Mouse (Mus musculus) neural tube, embryonic 12.5 days (tissue): ENCODE measurements around the gene Cep112. TPM values are rescaled to one million over a fixed set of nuclear protein-coding genes. Genes with fewer than 3 reads are reported as not detected.

ENCODE experiments used
- ATAC-seq: fragments of 200-750 bp; cut with Nextera tagmentation; 2 replicates; pipeline ENCODE4 v1.8.0; 2017; ENCODE audit warnings: low read depth, mild to moderate bottlenecking, moderate TSS enrichment, moderate library complexity; ENCODE audit not compliant: low FRiP score
- H3K27ac ChIP-seq: fragments of 300-500 bp; sonication (generic); 2 replicates; pipeline ENCODE4 v1.5.1; 2016
- H3K27me3 ChIP-seq: fragments of 300-500 bp; sonication (generic); replicated peaks from 2 replicates; pipeline ENCODE4 v1.6.1; 2016; ENCODE audit warnings: mild to moderate bottlenecking
- H3K36me3 ChIP-seq: fragments of 300-500 bp; sonication (generic); 2 replicates; pipeline ENCODE4 v1.6.1; 2016; ENCODE audit warnings: mild to moderate bottlenecking
- H3K4me1 ChIP-seq: fragments of 300-500 bp; sonication (generic); 2 replicates; pipeline ENCODE4 v1.6.1; 2016
- H3K4me2 ChIP-seq: fragments of 300-500 bp; sonication (generic); replicated peaks from 2 replicates; pipeline ENCODE4 v1.6.1; 2016; ENCODE audit warnings: mild to moderate bottlenecking
- H3K4me3 ChIP-seq: fragments of 300-500 bp; sonication (generic); 2 replicates; pipeline ENCODE4 v1.5.1; 2016
- H3K9ac ChIP-seq: fragments of 300-500 bp; sonication (generic); 2 replicates; pipeline ENCODE4 v1.6.1; 2016; ENCODE audit warnings: mild to moderate bottlenecking
- H3K9me3 ChIP-seq: fragments of 300-500 bp; sonication (generic); 2 replicates; pipeline ENCODE4 v1.6.1; 2016; ENCODE audit warnings: mild to moderate bottlenecking
- WGBS: fragments of 180-500 bp; shearing (Covaris S2); methylation state at CpG from one replicate; pipeline ENCODE4 v1.1.7; 2016; 5-methylcytosine and 5-hydroxymethylcytosine counted together
- polyA plus RNA-seq: library from polyadenylated mRNA; unstranded; fragments of >200 nt; fragmentation: Nextera tagmentation; extraction: Ambion mirVana; gene quantifications from 2 replicates; pipeline ENCODE4 v1.2.1, GENCODE M21; 2016

The Cep112 gene
- polyA plus RNA-seq, 1 experiment from 2014 or later, result 10.7 TPM

DNA sequence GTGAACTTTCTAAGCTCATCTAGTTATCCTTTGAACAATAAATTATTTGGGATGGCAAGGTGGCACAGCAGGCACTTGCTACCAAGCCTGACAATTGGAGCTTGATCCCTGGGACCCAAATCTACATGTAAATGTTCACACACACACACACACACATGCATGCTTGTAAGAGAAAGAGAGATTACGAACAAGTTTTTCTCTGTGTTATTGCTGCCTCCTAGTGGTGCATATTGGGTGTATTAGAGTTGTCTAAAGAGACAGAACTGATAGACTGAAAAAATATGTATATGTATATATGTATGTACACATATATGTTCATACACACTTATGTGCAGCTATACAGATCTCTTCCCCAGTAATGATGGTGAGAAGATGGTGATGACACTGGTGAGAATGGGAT is 6.5 kb upstream of the Cep112 start:
- H3K4me1 ChIP-seq, result 0 out of 2 replicates have a peak, but pooled peaks cover 4% of the 10 kb centered on the region
- no peaks in the 10 kb centered on the region for H3K36me3 ChIP-seq
- ATAC-seq, result no peak
- no peaks in the 10 kb centered on the region for H3K9me3 ChIP-seq
- H3K4me3 ChIP-seq, result no peak overlapping the region
- H3K27ac ChIP-seq, result no peak overlapping the region
- no peak overlapping the region for H3K9ac ChIP-seq
- H3K4me2 ChIP-seq, result no peak overlapping the region
- 54% methylated on average over 1 of the region's 1 CpGs for WGBS
- H3K27me3 ChIP-seq, result peaks cover 5% of the 10 kb centered on the region; the same call in 1 of the 2 replicates

DNA sequence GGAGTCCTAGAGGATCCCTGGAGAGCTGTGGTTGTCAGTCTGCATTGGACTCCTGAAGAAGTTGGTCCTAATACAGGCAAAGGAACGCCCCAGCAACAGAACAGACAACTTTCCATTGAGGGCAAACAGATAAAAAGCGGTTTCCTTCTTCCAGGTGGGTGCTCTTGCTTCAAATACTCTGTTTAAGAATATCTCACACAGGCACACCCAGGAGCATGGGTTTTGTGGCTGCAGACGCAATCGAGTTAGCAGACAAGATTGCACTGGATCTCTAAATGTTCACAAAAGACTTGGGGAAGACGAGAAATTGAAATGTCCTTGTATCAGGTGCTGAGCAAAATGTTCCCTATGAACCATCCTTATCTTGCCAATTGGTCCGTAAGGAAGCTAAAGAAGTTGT is 5.8 kb upstream of the Cep112 start:
- no peak overlapping the region for H3K4me2 ChIP-seq
- ATAC-seq, result no peak
- peaks cover 5% of the 10 kb centered on the region; the same call in 1 of the 2 replicates for H3K27me3 ChIP-seq
- no peak overlapping the region for H3K27ac ChIP-seq
- 88% methylated on average over 6 of the region's 6 CpGs for WGBS
- no peak overlapping the region for H3K9ac ChIP-seq
- no peaks in the 10 kb centered on the region for H3K9me3 ChIP-seq
- H3K4me3 ChIP-seq, result no peak overlapping the region
- 0 out of 2 replicates have a peak, but pooled peaks cover 6% of the 10 kb centered on the region for H3K4me1 ChIP-seq
- H3K36me3 ChIP-seq, result no peaks in the 10 kb centered on the region

DNA sequence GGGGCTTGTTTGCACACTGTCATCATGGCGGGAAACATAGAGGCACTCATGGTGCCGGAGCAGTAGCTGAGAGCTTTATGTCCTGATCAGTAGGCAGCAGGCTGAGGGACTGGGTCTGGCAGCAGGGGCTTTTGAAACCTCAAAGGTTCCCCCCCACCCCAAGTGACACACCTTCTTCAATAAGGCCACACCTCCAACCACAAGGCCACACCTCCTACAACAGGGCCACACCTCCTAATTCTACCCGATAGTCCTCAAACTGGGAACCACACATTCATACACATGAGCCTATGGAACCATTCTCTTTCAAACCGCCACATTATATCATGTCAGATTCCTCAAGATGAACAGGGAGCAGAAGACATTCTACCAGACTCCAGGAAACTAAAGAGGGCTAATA is 4.2 kb upstream of the Cep112 start:
- Histone ChIP-seq H3K4me2 (no peak overlapping the region), H3K9me3 (no peaks in the 10 kb centered on the region), H3K4me1 (0 out of 2 replicates have a peak, but pooled peaks cover 11% of the 10 kb centered on the region), H3K4me3 (no peak overlapping the region), H3K36me3 (no peaks in the 10 kb centered on the region), H3K9ac (no peak overlapping the region), H3K27me3 (peaks cover 5% of the 10 kb centered on the region; the same call in 1 of the 2 replicates), H3K27ac (no peak overlapping the region)
- WGBS, result 69% methylated on average over 4 of the region's 4 CpGs
- ATAC-seq, result no peak

DNA sequence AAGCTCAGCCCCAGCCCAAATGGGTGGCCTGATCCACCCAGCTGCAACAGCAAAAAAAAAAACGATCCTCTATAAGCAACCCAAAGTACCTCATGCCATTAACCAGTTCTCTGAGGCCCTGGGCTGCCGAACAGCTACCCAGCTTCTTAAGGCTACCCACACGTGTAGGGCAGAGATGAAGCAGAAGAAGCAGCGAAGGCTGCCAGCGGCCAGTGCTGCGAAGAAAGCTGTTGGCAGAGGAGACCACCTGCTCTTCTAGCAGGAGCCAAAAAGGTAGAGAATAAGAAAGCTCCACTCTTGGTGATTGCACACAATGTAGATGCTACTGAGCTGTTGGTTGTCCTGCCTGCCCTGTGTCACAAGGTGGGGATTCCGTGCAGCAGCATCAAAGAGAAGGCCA is 1.8 kb upstream of the Cep112 start:
- Histone ChIP-seq H3K4me2 (peak overlapping the region; percentile 74; the same call in 1 of the 2 replicates), H3K4me1 (0 out of 2 replicates have a peak, but pooled peaks cover 11% of the 10 kb centered on the region), H3K27ac (no peak overlapping the region), H3K27me3 (peaks cover 5% of the 10 kb centered on the region; the same call in 1 of the 2 replicates), H3K9me3 (no peaks in the 10 kb centered on the region), H3K36me3 (no peaks in the 10 kb centered on the region), H3K4me3 (no peak overlapping the region), H3K9ac (no peak overlapping the region)
- no peak for ATAC-seq
- 56% methylated on average over 7 of the region's 7 CpGs for WGBS

DNA sequence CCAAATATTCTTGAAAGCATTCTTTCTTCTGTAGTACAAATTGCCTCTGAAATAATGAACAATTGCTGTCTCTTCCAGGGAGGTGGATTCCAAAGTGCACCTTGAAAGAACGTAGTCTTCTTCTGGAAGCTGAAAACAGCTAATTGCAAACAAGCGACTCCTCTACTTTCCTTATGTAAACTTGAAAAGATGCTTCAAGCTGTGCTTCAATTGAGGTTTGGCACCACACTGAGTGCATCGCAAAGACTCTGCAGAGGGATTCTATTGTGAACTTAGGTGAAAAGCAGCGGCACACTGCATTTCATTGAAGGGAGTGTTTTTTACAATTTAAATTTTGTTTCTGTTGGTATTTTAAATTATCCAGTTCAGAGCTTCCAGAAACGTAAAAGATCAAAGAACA is 881 bp upstream of the Cep112 start:
- H3K27ac ChIP-seq, result no peak overlapping the region
- H3K4me3 ChIP-seq, result peak overlapping the region; percentile 64
- H3K9ac ChIP-seq, result no peak overlapping the region
- no peaks in the 10 kb centered on the region for H3K9me3 ChIP-seq
- 0 out of 2 replicates have a peak, but pooled peaks cover 11% of the 10 kb centered on the region for H3K4me1 ChIP-seq
- peaks cover 5% of the 10 kb centered on the region; the same call in 1 of the 2 replicates for H3K27me3 ChIP-seq
- H3K36me3 ChIP-seq, result no peaks in the 10 kb centered on the region
- no peak for ATAC-seq
- H3K4me2 ChIP-seq, result peak overlapping the region; percentile 74
- under 1% methylated on average over 5 of the region's 5 CpGs for WGBS

DNA sequence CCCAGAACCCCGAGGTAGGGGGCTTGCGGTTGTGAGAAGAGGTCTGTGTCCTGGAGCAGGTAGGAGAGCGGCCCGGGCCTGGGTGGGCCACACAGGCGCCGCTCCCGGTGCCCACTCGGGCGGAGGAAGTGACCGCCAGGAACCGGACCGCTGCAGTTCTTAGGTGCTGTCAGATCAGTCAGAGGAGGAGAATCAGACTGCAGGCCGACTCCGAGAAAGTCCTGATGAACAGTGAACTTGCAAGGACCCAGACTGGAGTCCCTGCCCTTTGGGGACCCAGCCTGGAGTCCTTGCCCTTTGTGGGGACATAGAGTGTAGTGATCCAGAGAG is 565 bp downstream of the Cep112 start:
- 8% methylated on average over 14 of the region's 14 CpGs for WGBS
- H3K9me3 ChIP-seq, result no peaks in the 10 kb centered on the region
- H3K4me1 ChIP-seq, result 0 out of 2 replicates have a peak, but pooled peaks cover 11% of the 10 kb centered on the region
- peak overlapping the region; percentile 74 for H3K4me2 ChIP-seq
- ATAC-seq, result peak; percentile 68
- peak overlapping the region; percentile 64 for H3K4me3 ChIP-seq
- H3K27ac ChIP-seq, result no peak overlapping the region
- H3K27me3 ChIP-seq, result peaks cover 5% of the 10 kb centered on the region; the same call in 1 of the 2 replicates
- no peaks in the 10 kb centered on the region for H3K36me3 ChIP-seq
- H3K9ac ChIP-seq, result peak overlapping the region; percentile 72

DNA sequence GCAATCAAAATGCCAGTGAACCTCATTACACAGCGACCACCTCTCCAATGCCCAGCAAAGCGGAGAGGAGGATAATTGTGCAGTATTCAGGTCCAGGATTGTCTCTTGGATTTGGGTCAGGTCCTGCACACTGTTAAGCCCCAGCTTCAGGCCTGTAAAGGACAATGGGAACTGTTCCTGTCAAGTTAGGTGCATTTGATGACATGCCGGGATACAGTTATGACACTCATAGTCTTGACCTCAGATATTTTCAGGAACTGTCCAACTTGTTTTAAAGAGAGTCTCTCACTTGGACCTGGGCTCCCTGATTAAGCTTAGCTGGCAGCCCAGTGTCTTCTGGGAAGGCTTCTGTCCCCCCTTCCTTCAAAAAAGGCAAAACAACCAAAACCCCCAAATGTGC is 1.1 kb downstream of the Cep112 start:
- Histone ChIP-seq H3K4me1 (0 out of 2 replicates have a peak, but pooled peaks cover 11% of the 10 kb centered on the region), H3K4me3 (no peak overlapping the region), H3K9ac (no peak overlapping the region), H3K4me2 (peak overlapping the region; percentile 74), H3K27ac (no peak overlapping the region), H3K27me3 (peaks cover 5% of the 10 kb centered on the region; the same call in 1 of the 2 replicates), H3K9me3 (no peaks in the 10 kb centered on the region), H3K36me3 (no peaks in the 10 kb centered on the region)
- WGBS, result 91% methylated on average over 3 of the region's 3 CpGs
- no peak for ATAC-seq

DNA sequence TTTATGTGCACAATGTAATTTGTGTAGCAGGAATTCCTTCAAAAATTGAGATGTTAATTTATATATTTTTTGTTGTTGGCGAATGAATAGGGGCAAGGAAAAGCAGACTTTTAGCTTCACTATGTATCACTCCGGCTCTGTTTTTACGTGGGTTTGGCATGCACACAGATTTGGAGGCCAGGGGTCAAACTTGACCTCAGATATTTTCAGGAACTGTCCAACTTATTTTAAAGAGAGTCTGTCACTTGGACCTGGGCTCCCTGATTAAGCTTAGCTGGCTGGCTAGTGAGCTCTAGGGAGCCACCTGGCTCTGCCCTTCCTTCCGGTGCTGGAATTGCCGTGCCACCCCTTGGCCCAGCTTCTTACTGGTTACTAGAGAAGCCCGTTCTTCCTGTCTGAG is 2.2 kb downstream of the Cep112 start:
- ATAC-seq, result no peak
- Histone ChIP-seq H3K9ac (no peak overlapping the region), H3K4me3 (no peak overlapping the region), H3K36me3 (no peaks in the 10 kb centered on the region), H3K27ac (no peak overlapping the region), H3K27me3 (peaks cover 5% of the 10 kb centered on the region; the same call in 1 of the 2 replicates), H3K9me3 (no peaks in the 10 kb centered on the region), H3K4me2 (no peak overlapping the region), H3K4me1 (0 out of 2 replicates have a peak, but pooled peaks cover 11% of the 10 kb centered on the region)
- WGBS, result 70% methylated on average over 6 of the region's 6 CpGs

DNA sequence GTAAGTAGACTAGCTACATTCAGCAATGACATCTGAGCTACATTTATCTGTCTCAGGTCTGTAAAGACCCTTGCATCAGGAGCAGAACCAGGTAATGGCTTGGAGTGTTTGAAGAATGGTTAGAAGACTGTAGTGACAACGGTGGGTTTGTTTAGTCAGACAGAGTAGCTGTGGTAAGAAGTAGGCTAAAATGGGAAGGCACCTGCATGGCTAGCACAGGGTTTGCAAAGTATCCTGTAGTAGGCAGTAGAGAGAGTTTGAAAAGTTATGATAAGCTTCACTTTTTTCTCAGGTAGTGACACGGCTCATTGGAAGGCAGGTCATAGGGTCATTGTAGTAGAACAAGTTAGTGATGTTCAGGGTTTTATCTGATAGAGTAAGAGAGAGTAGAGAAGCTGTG is 4.1 kb downstream of the Cep112 start:
- no peak for ATAC-seq
- WGBS, result 93% methylated on average over 2 of the region's 2 CpGs

DNA sequence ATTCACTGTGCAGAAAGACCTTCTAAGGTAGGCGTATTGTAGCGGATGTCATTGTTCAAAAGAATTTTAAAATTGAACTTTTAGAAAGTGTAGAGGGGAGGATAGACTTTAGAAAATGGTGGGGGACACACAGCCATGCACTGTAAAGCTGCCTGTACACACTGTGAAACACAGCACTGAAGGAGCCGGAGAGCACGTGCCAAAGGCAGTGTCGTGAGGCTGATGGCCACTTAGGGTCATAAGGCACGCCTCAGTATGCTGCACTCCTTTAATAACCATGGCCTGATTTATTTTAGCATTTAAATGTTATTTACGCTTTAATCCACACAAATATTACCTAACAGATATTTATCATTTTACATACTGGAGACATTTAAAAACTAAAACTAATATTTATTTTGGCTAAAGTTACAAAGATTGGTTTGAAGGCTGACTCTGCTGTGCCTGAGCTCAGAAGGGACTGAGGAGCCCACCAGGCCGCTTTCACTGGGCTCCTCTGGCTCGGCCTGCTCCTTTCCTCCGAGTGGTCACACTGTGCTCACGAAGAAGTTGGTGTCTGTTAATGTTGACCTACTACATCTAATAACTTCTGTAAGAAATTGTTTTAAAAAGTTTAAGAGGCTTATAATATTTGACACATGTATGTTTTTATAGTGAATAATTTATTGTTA is 19.0 kb downstream of the Cep112 start:
- no peaks in the 10 kb centered on the region for H3K4me1 ChIP-seq
- H3K36me3 ChIP-seq, result no peaks in the 10 kb centered on the region
- H3K4me2 ChIP-seq, result no peak overlapping the region
- H3K27ac ChIP-seq, result no peak overlapping the region
- no peak overlapping the region for H3K9ac ChIP-seq
- H3K4me3 ChIP-seq, result no peak overlapping the region
- no peak for ATAC-seq
- no peaks in the 10 kb centered on the region for H3K27me3 ChIP-seq
- 64% methylated on average over 11 of the region's 11 CpGs for WGBS
- H3K9me3 ChIP-seq, result no peaks in the 10 kb centered on the region

More for the DNA sequence above, 4.1 kb downstream of the Cep112 start:
- H3K4me2 ChIP-seq, result no peak overlapping the region
- no peak overlapping the region for H3K4me3 ChIP-seq
- H3K9me3 ChIP-seq, result no peaks in the 10 kb centered on the region
- no peaks in the 10 kb centered on the region for H3K27me3 ChIP-seq
- no peaks in the 10 kb centered on the region for H3K36me3 ChIP-seq
- H3K27ac ChIP-seq, result no peak overlapping the region
- no peak overlapping the region for H3K9ac ChIP-seq
- 0 out of 2 replicates have a peak, but pooled peaks cover 5% of the 10 kb centered on the region for H3K4me1 ChIP-seq

DNA sequence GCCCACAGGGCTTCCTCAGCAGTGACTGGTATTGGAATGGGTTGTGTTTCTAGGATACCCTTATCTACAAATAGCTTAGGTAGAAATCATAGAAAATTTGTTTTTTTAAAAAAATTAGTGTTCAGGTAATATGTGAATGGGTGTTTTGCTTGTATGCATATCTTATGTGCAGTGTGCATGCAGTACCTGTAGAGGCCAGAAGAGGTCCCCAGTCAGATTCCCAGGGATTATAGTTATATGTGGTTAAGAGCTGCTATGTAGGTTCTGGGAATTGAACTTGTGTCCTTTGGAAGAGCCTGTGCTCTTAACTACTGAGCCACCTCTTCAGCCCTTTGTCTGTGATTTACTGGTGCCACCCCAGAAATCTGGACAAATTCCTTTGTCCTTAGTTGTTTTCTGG is 22.2 kb downstream of the Cep112 start:
- Histone ChIP-seq H3K27me3 (no peaks in the 10 kb centered on the region), H3K27ac (no peak overlapping the region), H3K4me2 (no peak overlapping the region), H3K4me3 (no peak overlapping the region), H3K9ac (no peak overlapping the region), H3K4me1 (no peaks in the 10 kb centered on the region), H3K36me3 (no peaks in the 10 kb centered on the region), H3K9me3 (no peaks in the 10 kb centered on the region)
- no peak for ATAC-seq

DNA sequence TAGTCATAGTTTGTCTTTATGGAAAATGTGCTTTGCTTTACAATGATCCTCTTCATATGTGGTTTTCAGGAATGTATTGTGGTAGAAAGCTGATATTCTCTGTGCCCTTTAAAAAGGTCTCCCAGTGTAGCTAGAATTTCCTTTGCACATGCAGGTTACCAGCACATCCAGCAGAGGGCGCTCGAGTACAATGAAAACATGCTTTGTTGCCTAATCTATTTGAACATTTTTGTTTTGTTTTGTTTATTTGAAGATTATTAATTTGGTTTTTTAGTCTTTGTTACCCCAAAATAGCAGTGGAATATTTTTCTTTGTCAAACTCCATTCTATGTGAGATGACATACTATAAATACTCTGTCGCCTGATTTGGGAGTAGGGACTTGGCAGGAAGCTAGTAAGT is 24.8 kb downstream of the Cep112 start:
- Histone ChIP-seq H3K9me3 (no peaks in the 10 kb centered on the region), H3K27me3 (no peaks in the 10 kb centered on the region), H3K27ac (no peak overlapping the region), H3K4me3 (no peak overlapping the region), H3K4me1 (no peaks in the 10 kb centered on the region), H3K9ac (no peak overlapping the region), H3K36me3 (no peaks in the 10 kb centered on the region), H3K4me2 (no peak overlapping the region)
- no peak for ATAC-seq
- WGBS, result 30% methylated on average over 3 of the region's 3 CpGs

DNA sequence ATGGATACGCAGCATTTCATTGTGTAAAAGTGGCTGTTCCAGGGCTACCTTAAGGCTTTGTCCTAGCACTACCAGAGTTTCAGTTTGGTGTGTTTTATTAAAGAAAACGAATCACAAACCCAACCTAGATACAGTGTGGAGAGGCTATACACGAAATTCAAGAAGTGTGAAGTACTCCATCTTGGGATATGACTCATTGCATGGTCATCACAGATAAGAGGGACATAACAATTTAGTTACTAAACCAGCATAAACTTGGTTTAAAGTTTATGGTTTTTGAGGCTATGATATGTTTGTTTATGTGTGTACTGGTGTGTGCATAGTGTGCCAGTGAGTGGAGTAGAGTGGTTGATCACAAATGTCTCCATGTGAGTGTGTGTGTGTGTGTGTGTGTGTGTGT is 34.6 kb downstream of the Cep112 start:
- Histone ChIP-seq H3K4me3 (no peak overlapping the region), H3K27me3 (no peaks in the 10 kb centered on the region), H3K4me2 (no peak overlapping the region), H3K9ac (no peak overlapping the region), H3K9me3 (no peaks in the 10 kb centered on the region; the same call in 1 of the 2 replicates), H3K27ac (no peak overlapping the region), H3K36me3 (no peaks in the 10 kb centered on the region), H3K4me1 (no peaks in the 10 kb centered on the region)
- WGBS, result 81% methylated on average over 3 of the region's 3 CpGs
- no peak for ATAC-seq
